Mouse (Mus musculus): Measurements from ENCODE around the gene Kdm2a. TPM values are rescaled to one million over a fixed set of nuclear protein-coding genes. Genes with fewer than 3 reads are reported as not detected.

Kdm2a gene
- total RNA-seq, 2 experiments from 2014 or later: 74.8 to 79.7 TPM

- ATAC-seq (replicated peaks; ENCODE audit: low FRiP score, low TSS enrichment, poor library complexity, severe bottlenecking): peak; percentile 27; the same call in 1 of the 2 replicates
These were observed 64.8 kb downstream of the Kdm2a start for GRCm38 (mm10) chr19:4333100-4333775.

- peak; percentile 18; the same call in 1 of the 2 replicates for ATAC-seq (replicated peaks; ENCODE audit: low FRiP score, low TSS enrichment, poor library complexity, severe bottlenecking)
These were observed 65.4 kb downstream of the Kdm2a start for GRCm38 (mm10) chr19:4332653-4333052.

GRCm38 (mm10) chr19:4331273-4331672 is 66.8 kb downstream of the Kdm2a start:
- no peak for ATAC-seq (replicated peaks; ENCODE audit: low FRiP score, low TSS enrichment, poor library complexity, severe bottlenecking)

GRCm38 (mm10) chr19:4330603-4331002 is 67.5 kb downstream of the Kdm2a start:
- ATAC-seq (replicated peaks; ENCODE audit: low FRiP score, low TSS enrichment, poor library complexity, severe bottlenecking): no peak

GRCm38 (mm10) chr19:4328737-4329304 is 69.3 kb downstream of the Kdm2a start:
- no peak for ATAC-seq (replicated peaks; ENCODE audit: low FRiP score, low TSS enrichment, poor library complexity, severe bottlenecking)

- no peak for ATAC-seq (replicated peaks; ENCODE audit: low FRiP score, low TSS enrichment, poor library complexity, severe bottlenecking)
These were observed 71.2 kb downstream of the Kdm2a start for GRCm38 (mm10) chr19:4326881-4327280.

- no peak for ATAC-seq (replicated peaks; ENCODE audit: low FRiP score, low TSS enrichment, poor library complexity, severe bottlenecking)
These were observed 72.0 kb downstream of the Kdm2a start for GRCm38 (mm10) chr19:4326106-4326505.

GRCm38 (mm10) chr19:4322134-4322533 is 76.0 kb downstream of the Kdm2a start:
- ATAC-seq (replicated peaks; ENCODE audit: low FRiP score, low TSS enrichment, poor library complexity, severe bottlenecking): no peak

- no peak for ATAC-seq (replicated peaks; ENCODE audit: low FRiP score, low TSS enrichment, poor library complexity, severe bottlenecking)
These were observed 76.5 kb downstream of the Kdm2a start for GRCm38 (mm10) chr19:4321622-4322021.

GRCm38 (mm10) chr19:4319272-4319671 is 78.8 kb downstream of the Kdm2a start:
- no peak for ATAC-seq (replicated peaks; ENCODE audit: low FRiP score, low TSS enrichment, poor library complexity, severe bottlenecking)

- ATAC-seq (replicated peaks; ENCODE audit: low FRiP score, low TSS enrichment, poor library complexity, severe bottlenecking): no peak
These were observed 80.9 kb downstream of the Kdm2a start for GRCm38 (mm10) chr19:4317181-4317580.

- ATAC-seq (replicated peaks; ENCODE audit: low FRiP score, low TSS enrichment, poor library complexity, severe bottlenecking): peak; percentile 46
These were observed 82.7 kb downstream of the Kdm2a start for GRCm38 (mm10) chr19:4315223-4315944.

- peak; percentile 53; the same call in 1 of the 2 replicates for ATAC-seq (replicated peaks; ENCODE audit: low FRiP score, low TSS enrichment, poor library complexity, severe bottlenecking)
These were observed 88.3 kb downstream of the Kdm2a start for GRCm38 (mm10) chr19:4309776-4310185.

GRCm38 (mm10) chr19:4309302-4309701 is 88.8 kb downstream of the Kdm2a start:
- ATAC-seq (replicated peaks; ENCODE audit: low FRiP score, low TSS enrichment, poor library complexity, severe bottlenecking): no peak

GRCm38 (mm10) chr19:4306190-4306577 is 91.9 kb downstream of the Kdm2a start, which contains the start of gene Grk2:
Grk2 (minus strand) TSS chr19:4306222.
- ATAC-seq (replicated peaks; ENCODE audit: low FRiP score, low TSS enrichment, poor library complexity, severe bottlenecking): peak; percentile 17; the same call in 1 of the 2 replicates

- ATAC-seq (replicated peaks; ENCODE audit: low FRiP score, low TSS enrichment, poor library complexity, severe bottlenecking): no peak
These were observed 92.4 kb downstream of the Kdm2a start for GRCm38 (mm10) chr19:4305491-4306189.

- ATAC-seq (replicated peaks; ENCODE audit: low FRiP score, low TSS enrichment, poor library complexity, severe bottlenecking): no peak
These were observed 93.2 kb downstream of the Kdm2a start for GRCm38 (mm10) chr19:4304871-4305321.

- no peak for ATAC-seq (replicated peaks; ENCODE audit: low FRiP score, low TSS enrichment, poor library complexity, severe bottlenecking)
These were observed 93.7 kb downstream of the Kdm2a start for GRCm38 (mm10) chr19:4304251-4304821.

- no peak for ATAC-seq (replicated peaks; ENCODE audit: low FRiP score, low TSS enrichment, poor library complexity, severe bottlenecking)
These were observed 94.5 kb downstream of the Kdm2a start for GRCm38 (mm10) chr19:4303640-4303995.
